Mouse (Mus musculus): ENCODE data around the gene Muc5ac.

GRCm38 (mm10) chr7:141774855-141775254 is 13.9 kb upstream of the Muc5ac start:
- no peak for TF ChIP-seq POLR2A (IDR thresholded peaks at IDR 0.05; ENCODE audit: borderline replicate concordance, low read depth, low read length)
- TF ChIP-seq CTCF (IDR thresholded peaks at IDR 0.05; ENCODE audit: low read depth, low read length) = no peak
